Mouse (Mus musculus) embryonic facial prominence, embryonic 15.5 days (tissue): ENCODE data around the gene Kbtbd6. TPM values are rescaled to one million over a fixed set of nuclear protein-coding genes. Genes with fewer than 3 reads are reported as not detected.

Experiments
- ATAC-seq: fragments of 200-750 bp; cut with Nextera tagmentation; 2 replicates; pipeline ENCODE4 v1.8.0; 2017; ENCODE audit warnings: low read depth, moderate TSS enrichment; ENCODE audit not compliant: insufficient number of reproducible peaks, low FRiP score, low TSS enrichment
- H3K27ac ChIP-seq: fragments of 300-500 bp; sonication (generic); replicated peaks from 2 replicates; pipeline ENCODE4 v1.5.1; 2015; ENCODE audit warnings: mild to moderate bottlenecking, inconsistent platforms
- H3K27me3 ChIP-seq: fragments of 300-500 bp; sonication (generic); 2 replicates; pipeline ENCODE4 v1.6.1; 2015; ENCODE audit warnings: inconsistent platforms
- H3K36me3 ChIP-seq: fragments of 300-500 bp; sonication (generic); 2 replicates; pipeline ENCODE4 v1.6.1; 2015; ENCODE audit warnings: mild to moderate bottlenecking, inconsistent platforms
- H3K4me1 ChIP-seq: fragments of 300-500 bp; sonication (generic); 2 replicates; pipeline ENCODE4 v1.6.1; 2015; ENCODE audit warnings: inconsistent platforms
- H3K4me2 ChIP-seq: fragments of 300-500 bp; sonication (generic); replicated peaks from 2 replicates; pipeline ENCODE4 v1.6.1; 2015; ENCODE audit warnings: mild to moderate bottlenecking, inconsistent platforms
- H3K4me3 ChIP-seq: fragments of 300-500 bp; sonication (generic); replicated peaks from 2 replicates; pipeline ENCODE4 v1.5.1; 2015; ENCODE audit warnings: mild to moderate bottlenecking, inconsistent platforms
- H3K9ac ChIP-seq: fragments of 300-500 bp; sonication (generic); 2 replicates; pipeline ENCODE4 v1.6.1; 2015; ENCODE audit warnings: inconsistent platforms
- H3K9me3 ChIP-seq: fragments of 300-500 bp; sonication (generic); replicated peaks from 2 replicates; pipeline ENCODE4 v1.6.1; 2016; ENCODE audit warnings: inconsistent platforms
- WGBS: fragments of 180-500 bp; shearing (Covaris S2); methylation state at CpG from one replicate; pipeline ENCODE4 v1.1.7; 2015; 5-methylcytosine and 5-hydroxymethylcytosine counted together
- polyA plus RNA-seq: library from polyadenylated mRNA; unstranded; fragments of >200 nt; fragmentation: Nextera tagmentation; extraction: Ambion mirVana; gene quantifications from 2 replicates; pipeline ENCODE4 v1.2.1, GENCODE M21; 2015

Kbtbd6 gene
- polyA plus RNA-seq, 1 experiment from 2014 or later: 2.7 TPM

DNA sequence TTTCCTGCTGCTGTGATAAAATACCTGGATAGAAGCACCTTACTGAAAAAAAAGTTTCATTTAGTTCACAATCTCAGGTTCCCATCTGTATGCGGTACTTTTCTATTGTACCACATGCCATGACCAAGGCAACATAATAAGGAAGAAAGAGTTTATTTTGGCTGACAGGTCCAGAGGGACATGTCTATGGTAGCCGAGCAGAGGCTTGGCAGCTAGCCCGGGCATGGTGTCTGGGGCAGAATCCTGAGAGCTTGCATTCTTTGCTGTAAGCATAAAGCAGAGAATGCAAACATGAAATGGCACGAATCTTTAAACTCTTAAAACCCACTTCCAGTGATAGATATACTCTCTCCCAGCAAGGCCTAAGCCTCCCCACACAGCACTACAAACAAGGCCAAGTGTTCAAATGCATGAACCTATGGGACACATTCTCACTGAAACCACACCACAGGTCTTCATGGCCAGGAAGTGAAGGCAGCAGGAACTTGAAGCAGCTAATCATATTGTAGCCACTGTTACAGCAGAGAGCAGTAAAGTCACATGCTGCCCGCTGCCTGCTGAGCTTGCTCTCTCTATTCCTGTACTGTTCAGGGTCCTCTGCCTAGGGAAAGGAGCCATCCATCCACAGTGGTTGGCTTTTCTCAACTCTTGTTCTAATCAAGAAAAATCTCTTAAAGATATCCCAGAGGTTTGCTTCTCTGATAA lies 51.9 kb downstream of the Kbtbd6 start:
- ATAC-seq: no peak
- H3K27me3 ChIP-seq: no peaks in the 10 kb centered on the region
- 42% methylated on average over 5 of the region's 5 CpGs for WGBS

More for the DNA sequence above, 51.9 kb downstream of the Kbtbd6 start:
- no peak overlapping the region for H3K4me2 ChIP-seq
- peak overlapping the region; percentile 5; the same call in 1 of the 2 replicates for H3K27ac ChIP-seq
- peaks cover 7% of the 10 kb centered on the region; the same call in 1 of the 2 replicates for H3K4me1 ChIP-seq
- no peak overlapping the region for H3K9ac ChIP-seq
- H3K9me3 ChIP-seq: no peaks in the 10 kb centered on the region
- 0 out of 2 replicates have a peak, but pooled peaks cover 6% of the 10 kb centered on the region for H3K36me3 ChIP-seq
- no peak overlapping the region for H3K4me3 ChIP-seq

Other genes starting within 250 kb of the Kbtbd6 start
- not detected in 2 replicates for gene Zfp957, start 204.5 kb upstream of the Kbtbd6 start, polyA plus RNA-seq
- gene Rgcc, start 150.2 kb upstream of the Kbtbd6 start, polyA plus RNA-seq: 56.0 and 63.9 TPM in 2 replicates
- gene Naa16, start 61.1 kb upstream of the Kbtbd6 start, polyA plus RNA-seq: 36.2 and 39.4 TPM in 2 replicates
- gene Mtrf1, start 54.1 kb upstream of the Kbtbd6 start, polyA plus RNA-seq: 8.7 and 9.3 TPM in 2 replicates
- 11.7 and 12.8 TPM in 2 replicates for gene Kbtbd7, start 25.3 kb upstream of the Kbtbd6 start, polyA plus RNA-seq
- 16.4 and 18.5 TPM in 2 replicates for gene Elf1, start 29.4 kb downstream of the Kbtbd6 start, polyA plus RNA-seq
- gene Wbp4, start 29.7 kb downstream of the Kbtbd6 start, polyA plus RNA-seq: 44.2 and 45.2 TPM in 2 replicates
- gene Sugt1, start 135.9 kb downstream of the Kbtbd6 start, polyA plus RNA-seq: 112 and 118 TPM in 2 replicates
- gene Cnmd, start 210.3 kb downstream of the Kbtbd6 start, polyA plus RNA-seq: 84.7 and 137 TPM in 2 replicates